Mouse (Mus musculus) neural tube, embryonic 12.5 days (tissue): ENCODE measurements around the gene Zc3h7b. TPM values are rescaled to one million over a fixed set of nuclear protein-coding genes. Genes with fewer than 3 reads are reported as not detected.
A peak's percentile ranks its signal among the peaks of the same experiment; 100 is the strongest.

Source experiments
- ATAC-seq: fragments of 200-750 bp; cut with Nextera tagmentation; 2 replicates; pipeline ENCODE4 v1.8.0; 2017; ENCODE audit warnings: low read depth, mild to moderate bottlenecking, moderate TSS enrichment, moderate library complexity; ENCODE audit not compliant: low FRiP score
- H3K27ac ChIP-seq: fragments of 300-500 bp; sonication (generic); 2 replicates; pipeline ENCODE4 v1.5.1; 2016
- H3K27me3 ChIP-seq: fragments of 300-500 bp; sonication (generic); replicated peaks from 2 replicates; pipeline ENCODE4 v1.6.1; 2016; ENCODE audit warnings: mild to moderate bottlenecking
- H3K36me3 ChIP-seq: fragments of 300-500 bp; sonication (generic); 2 replicates; pipeline ENCODE4 v1.6.1; 2016; ENCODE audit warnings: mild to moderate bottlenecking
- H3K4me1 ChIP-seq: fragments of 300-500 bp; sonication (generic); 2 replicates; pipeline ENCODE4 v1.6.1; 2016
- H3K4me2 ChIP-seq: fragments of 300-500 bp; sonication (generic); replicated peaks from 2 replicates; pipeline ENCODE4 v1.6.1; 2016; ENCODE audit warnings: mild to moderate bottlenecking
- H3K4me3 ChIP-seq: fragments of 300-500 bp; sonication (generic); 2 replicates; pipeline ENCODE4 v1.5.1; 2016
- H3K9ac ChIP-seq: fragments of 300-500 bp; sonication (generic); 2 replicates; pipeline ENCODE4 v1.6.1; 2016; ENCODE audit warnings: mild to moderate bottlenecking
- H3K9me3 ChIP-seq: fragments of 300-500 bp; sonication (generic); 2 replicates; pipeline ENCODE4 v1.6.1; 2016; ENCODE audit warnings: mild to moderate bottlenecking
- WGBS: fragments of 180-500 bp; shearing (Covaris S2); methylation state at CpG from one replicate; pipeline ENCODE4 v1.1.7; 2016; 5-methylcytosine and 5-hydroxymethylcytosine counted together
- polyA plus RNA-seq: library from polyadenylated mRNA; unstranded; fragments of >200 nt; fragmentation: Nextera tagmentation; extraction: Ambion mirVana; gene quantifications from 2 replicates; pipeline ENCODE4 v1.2.1, GENCODE M21; 2016

Zc3h7b gene
- polyA plus RNA-seq, 1 experiment from 2014 or later: 48.3 TPM

- H3K9me3 ChIP-seq: no peaks in the 10 kb centered on the region
- ATAC-seq: peak; percentile 79
- H3K27me3 ChIP-seq: peaks cover 6% of the 10 kb centered on the region; the same call in 1 of the 2 replicates
- H3K36me3 ChIP-seq: peaks cover 11% of the 10 kb centered on the region; the same call in 1 of the 2 replicates
- H3K4me2 ChIP-seq: peak overlapping the region; percentile 38
- H3K9ac ChIP-seq: no peak overlapping the region
- peaks cover 5% of the 10 kb centered on the region; the same call in 1 of the 2 replicates for H3K4me1 ChIP-seq
- 15% methylated on average over 24 of the region's 24 CpGs for WGBS
- H3K4me3 ChIP-seq: no peak overlapping the region
- H3K27ac ChIP-seq: no peak overlapping the region
Measured at GRCm38 (mm10) chr15:81831136-81831825, 86.4 kb downstream of the Zc3h7b start.

- H3K9ac ChIP-seq: no peak overlapping the region
- peaks cover 8% of the 10 kb centered on the region; the same call in 1 of the 2 replicates for H3K27me3 ChIP-seq
- no peak overlapping the region for H3K27ac ChIP-seq
- no peak for ATAC-seq
- no peaks in the 10 kb centered on the region for H3K9me3 ChIP-seq
- no peak overlapping the region for H3K4me3 ChIP-seq
- peaks cover 5% of the 10 kb centered on the region; the same call in 1 of the 2 replicates for H3K36me3 ChIP-seq
- WGBS: 93% methylated on average over 3 of the region's 3 CpGs
- H3K4me1 ChIP-seq: peaks cover 8% of the 10 kb centered on the region; the same call in 1 of the 2 replicates
- H3K4me2 ChIP-seq: no peak overlapping the region
Measured at GRCm38 (mm10) chr15:81832219-81832618, 87.4 kb downstream of the Zc3h7b start.

- Histone ChIP-seq H3K9me3 (no peaks in the 10 kb centered on the region), H3K27me3 (peaks cover 8% of the 10 kb centered on the region; the same call in 1 of the 2 replicates), H3K4me3 (no peak overlapping the region), H3K4me1 (peaks cover 8% of the 10 kb centered on the region; the same call in 1 of the 2 replicates), H3K4me2 (no peak overlapping the region), H3K9ac (no peak overlapping the region), H3K36me3 (peaks cover 3% of the 10 kb centered on the region; the same call in 1 of the 2 replicates), H3K27ac (no peak overlapping the region)
- 76% methylated on average over 4 of the region's 4 CpGs for WGBS
- ATAC-seq: no peak
Measured at GRCm38 (mm10) chr15:81833481-81833880, 88.6 kb downstream of the Zc3h7b start.

- H3K4me2 ChIP-seq: no peak overlapping the region
- H3K9ac ChIP-seq: no peak overlapping the region
- H3K9me3 ChIP-seq: no peaks in the 10 kb centered on the region
- H3K4me1 ChIP-seq: peaks cover 8% of the 10 kb centered on the region; the same call in 1 of the 2 replicates
- H3K4me3 ChIP-seq: no peak overlapping the region
- no peak for ATAC-seq
- peaks cover 8% of the 10 kb centered on the region; the same call in 1 of the 2 replicates for H3K27me3 ChIP-seq
- H3K27ac ChIP-seq: no peak overlapping the region
- no peaks in the 10 kb centered on the region for H3K36me3 ChIP-seq
- 57% methylated on average over 3 of the region's 3 CpGs for WGBS
Measured at GRCm38 (mm10) chr15:81834171-81834841, 89.4 kb downstream of the Zc3h7b start.

- no peak overlapping the region for H3K4me2 ChIP-seq
- H3K9ac ChIP-seq: peak overlapping the region; percentile 43; the same call in 1 of the 2 replicates
- peaks cover 8% of the 10 kb centered on the region; the same call in 1 of the 2 replicates for H3K27me3 ChIP-seq
- H3K4me3 ChIP-seq: no peak overlapping the region
- no peaks in the 10 kb centered on the region for H3K9me3 ChIP-seq
- H3K4me1 ChIP-seq: peaks cover 8% of the 10 kb centered on the region; the same call in 1 of the 2 replicates
- H3K36me3 ChIP-seq: no peaks in the 10 kb centered on the region
- no peak for ATAC-seq
- H3K27ac ChIP-seq: no peak overlapping the region
- 61% methylated on average over 10 of the region's 10 CpGs for whole genome bisulfite sequencing
Measured at GRCm38 (mm10) chr15:81835007-81835880, 90.4 kb downstream of the Zc3h7b start.

- H3K4me3 ChIP-seq: peak overlapping the region; percentile 22; the same call in 1 of the 2 replicates
- H3K4me1 ChIP-seq: peaks cover 8% of the 10 kb centered on the region; the same call in 1 of the 2 replicates
- WGBS: 3% methylated on average over 33 of the region's 33 CpGs
- peak; percentile 62 for ATAC-seq
- H3K36me3 ChIP-seq: no peaks in the 10 kb centered on the region
- H3K27ac ChIP-seq: peak overlapping the region; percentile 21; the same call in 1 of the 2 replicates
- peak overlapping the region; percentile 56 for H3K4me2 ChIP-seq
- H3K9ac ChIP-seq: peak overlapping the region; percentile 43
- H3K9me3 ChIP-seq: no peaks in the 10 kb centered on the region
- H3K27me3 ChIP-seq: peaks cover 8% of the 10 kb centered on the region; the same call in 1 of the 2 replicates
Measured at GRCm38 (mm10) chr15:81836124-81836821, 91.4 kb downstream of the Zc3h7b start.

- 61% methylated on average over 7 of the region's 7 CpGs for WGBS
- no peaks in the 10 kb centered on the region for H3K36me3 ChIP-seq
- H3K27ac ChIP-seq: no peak overlapping the region
- peaks cover 8% of the 10 kb centered on the region; the same call in 1 of the 2 replicates for H3K27me3 ChIP-seq
- ATAC-seq: no peak
- no peaks in the 10 kb centered on the region for H3K9me3 ChIP-seq
- H3K9ac ChIP-seq: no peak overlapping the region
- H3K4me2 ChIP-seq: peak overlapping the region; percentile 56; the same call in 1 of the 2 replicates
- peaks cover 8% of the 10 kb centered on the region; the same call in 1 of the 2 replicates for H3K4me1 ChIP-seq
- no peak overlapping the region for H3K4me3 ChIP-seq
Measured at GRCm38 (mm10) chr15:81836966-81837920, 92.4 kb downstream of the Zc3h7b start.

DNA sequence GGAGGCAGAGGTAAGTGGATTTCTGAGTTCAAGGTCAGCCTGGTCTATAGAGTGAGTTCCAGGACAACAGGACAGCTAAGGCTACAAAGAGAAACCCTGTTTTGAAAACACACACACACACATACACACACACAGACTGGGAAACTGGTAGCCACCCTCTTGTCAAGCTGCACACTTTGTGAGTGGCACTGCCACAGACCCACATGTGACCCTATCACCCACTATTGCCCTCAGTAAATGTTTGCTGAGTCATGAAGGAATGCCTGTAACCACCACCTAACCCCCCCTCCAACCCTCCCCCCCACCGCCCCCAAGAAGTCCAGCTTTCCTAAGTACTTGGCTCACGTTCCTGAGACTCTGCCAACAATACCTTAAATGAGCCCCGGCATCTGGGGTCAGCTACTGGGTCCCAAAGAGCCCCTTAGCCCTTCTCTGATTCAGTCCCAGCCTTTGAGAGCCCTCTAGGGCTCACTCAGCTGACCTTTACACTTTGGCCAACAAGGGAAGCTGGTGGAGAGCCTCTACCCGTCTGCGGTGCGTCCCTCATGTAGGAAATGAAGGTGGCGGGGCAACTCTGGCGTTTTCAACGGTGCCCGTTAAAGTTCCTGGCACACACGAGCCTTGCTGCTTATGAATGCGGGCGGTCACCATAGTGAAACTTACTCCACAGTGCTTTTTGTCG, 93.8 kb downstream of the Zc3h7b start:
- 74% methylated on average over 14 of the region's 14 CpGs for WGBS
- H3K36me3 ChIP-seq: no peaks in the 10 kb centered on the region
- H3K9ac ChIP-seq: no peak overlapping the region
- H3K4me2 ChIP-seq: no peak overlapping the region
- H3K27me3 ChIP-seq: peaks cover 8% of the 10 kb centered on the region; the same call in 1 of the 2 replicates
- no peak overlapping the region for H3K4me3 ChIP-seq
- H3K27ac ChIP-seq: no peak overlapping the region
- no peak for ATAC-seq
- peaks cover 8% of the 10 kb centered on the region; the same call in 1 of the 2 replicates for H3K4me1 ChIP-seq
- H3K9me3 ChIP-seq: no peaks in the 10 kb centered on the region

DNA sequence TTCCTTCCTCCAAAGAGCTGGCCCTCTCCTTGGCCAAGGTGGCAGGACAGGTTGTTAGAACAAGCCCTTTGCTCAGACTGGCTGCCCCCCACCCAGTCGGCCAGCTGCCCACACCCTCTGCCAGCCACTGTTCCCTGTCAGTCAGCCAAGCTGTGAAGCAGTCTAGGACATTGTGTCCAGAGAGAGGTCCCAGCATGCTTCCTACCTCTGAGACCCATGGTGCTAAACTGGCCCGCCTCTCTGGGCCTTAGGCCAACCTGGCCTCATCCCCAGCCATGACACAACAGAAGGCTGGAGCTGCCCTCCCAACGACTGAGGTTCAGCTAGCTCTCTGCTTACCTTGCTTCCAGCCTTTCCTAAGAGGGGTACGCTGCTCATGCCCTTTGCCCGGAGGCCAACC, 94.8 kb downstream of the Zc3h7b start:
- Histone ChIP-seq H3K9ac (no peak overlapping the region), H3K9me3 (no peaks in the 10 kb centered on the region), H3K4me2 (no peak overlapping the region), H3K4me1 (peaks cover 8% of the 10 kb centered on the region; the same call in 1 of the 2 replicates), H3K27ac (no peak overlapping the region), H3K4me3 (no peak overlapping the region), H3K27me3 (peaks cover 8% of the 10 kb centered on the region; the same call in 1 of the 2 replicates), H3K36me3 (no peaks in the 10 kb centered on the region)
- 73% methylated on average over 5 of the region's 5 CpGs for WGBS
- ATAC-seq: no peak

DNA sequence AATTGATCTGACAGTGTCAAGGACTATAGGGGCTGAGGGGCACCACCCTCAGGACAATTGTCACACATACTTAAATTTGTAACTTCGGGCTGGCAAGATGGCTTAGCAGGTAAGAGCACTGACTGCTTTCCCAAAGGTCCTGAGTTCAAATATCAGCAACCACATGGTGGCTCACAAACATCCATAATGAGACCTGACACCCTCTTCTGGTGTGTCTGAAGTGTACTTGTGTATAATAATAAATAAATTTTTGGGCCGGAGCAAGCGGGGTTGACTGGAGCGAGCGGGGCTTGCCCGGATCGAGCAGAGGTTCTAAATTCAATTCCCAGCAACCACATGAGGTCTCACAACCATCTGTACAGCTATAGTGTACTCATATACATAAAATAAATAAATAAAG, 95.4 kb downstream of the Zc3h7b start:
- H3K4me2 ChIP-seq: no peak overlapping the region
- peaks cover 8% of the 10 kb centered on the region; the same call in 1 of the 2 replicates for H3K27me3 ChIP-seq
- no peaks in the 10 kb centered on the region for H3K36me3 ChIP-seq
- H3K9ac ChIP-seq: no peak overlapping the region
- ATAC-seq: no peak
- no peak overlapping the region for H3K27ac ChIP-seq
- 87% methylated on average over 7 of the region's 7 CpGs for WGBS
- H3K9me3 ChIP-seq: no peaks in the 10 kb centered on the region
- no peak overlapping the region for H3K4me3 ChIP-seq
- H3K4me1 ChIP-seq: peaks cover 8% of the 10 kb centered on the region; the same call in 1 of the 2 replicates
